Mouse (Mus musculus): Measurements from ENCODE around the gene Slc51a. TPM values are rescaled to one million over a fixed set of nuclear protein-coding genes. Genes with fewer than 3 reads are reported as not detected.

Gene Slc51a
- 0.19 and 0.28 TPM in 2 replicates for polyA plus RNA-seq (2012; rRNA removed)

GRCm38 (mm10) chr16:32487234-32488111, at the start of gene Slc51a:
Gene Slc51a (minus strand): TSS chr16:32487879.

DNA sequence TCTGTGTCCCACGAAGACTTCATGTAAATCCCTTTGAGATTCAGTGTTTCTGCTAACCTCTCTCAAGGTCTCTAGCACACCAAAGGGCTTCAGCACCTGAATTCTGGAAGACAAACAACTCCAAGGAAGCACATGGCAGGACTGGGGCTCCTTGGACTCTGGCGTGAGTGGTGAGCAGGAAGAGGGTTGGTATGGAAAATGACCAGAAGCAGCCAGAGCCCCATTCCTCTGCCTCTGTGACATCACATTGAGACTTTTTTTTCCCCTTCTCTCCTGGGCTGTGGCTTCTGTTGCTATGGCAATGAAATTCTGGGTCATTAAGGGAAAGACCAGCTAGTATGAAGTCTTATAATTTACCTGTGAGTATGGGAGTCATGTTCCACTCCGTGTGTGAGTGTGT, 8.3 kb upstream of the Slc51a start, which contains the start of gene Zdhhc19:
TSS of gene Zdhhc19 (plus strand) at position 301 of the 400 bp plus-strand sequence.

DNA sequence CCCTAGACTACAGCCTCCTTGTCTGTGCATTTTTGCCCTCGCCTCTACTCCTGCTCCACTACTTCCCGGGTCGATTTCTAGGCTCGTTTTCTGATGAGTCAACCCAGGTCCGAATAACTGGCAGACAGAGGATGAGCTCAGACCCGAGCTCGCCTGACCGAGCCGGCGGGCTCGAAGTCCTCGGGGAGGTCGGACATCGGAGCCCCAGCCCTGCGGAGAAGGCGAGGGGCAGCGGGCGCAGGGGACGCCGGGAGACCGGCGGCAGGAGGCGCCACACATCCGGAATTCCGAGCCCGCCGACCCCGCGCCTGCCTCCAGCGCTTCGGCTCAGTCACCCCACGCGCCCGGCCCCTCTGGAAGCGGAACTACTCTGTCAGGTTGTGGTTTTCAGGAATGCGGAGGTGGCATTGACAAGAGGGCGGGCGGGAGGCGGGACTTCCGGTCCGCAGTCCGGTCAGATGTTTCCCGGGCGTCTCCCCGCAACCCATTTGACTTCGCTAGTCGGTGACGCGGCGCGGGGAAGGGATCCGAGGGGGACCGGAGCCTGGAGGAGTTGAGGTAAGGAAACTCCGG, 57.1 kb downstream of the Slc51a start, which contains the start of gene Pcyt1a:
TSS of gene Pcyt1a (plus strand) at position 448 of the 573 bp plus-strand sequence.

Other genes starting within 250 kb of the Slc51a start
- 5.5 and 6.2 TPM in 2 replicates for gene Fbxo45, start 240.7 kb downstream of the Slc51a start, polyA plus RNA-seq (2012; rRNA removed)
- gene Wdr53, start 240.7 kb downstream of the Slc51a start, polyA plus RNA-seq (2012; rRNA removed): 2.3 and 2.5 TPM in 2 replicates
- gene Smco1, start 216.4 kb downstream of the Slc51a start, polyA plus RNA-seq (2012; rRNA removed): not detected in 2 replicates
- 10.2 and 12.0 TPM in 2 replicates for gene Rnf168, start 210.4 kb downstream of the Slc51a start, polyA plus RNA-seq (2012; rRNA removed)
- gene Ubxn7, start 155.6 kb downstream of the Slc51a start, polyA plus RNA-seq (2012; rRNA removed): 13.4 and 25.9 TPM in 2 replicates
- 0.10 and 0.36 TPM in 2 replicates for gene Tm4sf19, start 87.4 kb downstream of the Slc51a start, polyA plus RNA-seq (2012; rRNA removed)
- gene Tctex1d2, start 68.2 kb downstream of the Slc51a start, polyA plus RNA-seq (2012; rRNA removed): 5.3 and 7.5 TPM in 2 replicates
- gene Pcyt1a, start 57.0 kb downstream of the Slc51a start, polyA plus RNA-seq (2012; rRNA removed): 56.1 and 59.6 TPM in 2 replicates
- gene Zdhhc19, start 8.4 kb upstream of the Slc51a start, polyA plus RNA-seq (2012; rRNA removed): not detected in 2 replicates
- 2.2 TPM in 2 replicates for gene Tfrc, start 121.0 kb upstream of the Slc51a start, polyA plus RNA-seq (2012; rRNA removed)
- gene Tnk2, start 156.0 kb upstream of the Slc51a start, polyA plus RNA-seq (2012; rRNA removed): 145 and 152 TPM in 2 replicates
- 6.9 and 7.8 TPM in 2 replicates for gene Muc4, start 248.0 kb upstream of the Slc51a start, polyA plus RNA-seq (2012; rRNA removed)